ENCODE assay signal across 22 mouse cellular contexts in genomic region chr5:121547084-121547483, GRCm38 (mm10). TPM values are rescaled to one million over a fixed set of nuclear protein-coding genes. Genes with fewer than 3 reads are reported as not detected.
DNase-seq lines count a peak whose midpoint lies in the region; ATAC-seq and TF ChIP-seq lines count a peak whose summit lies in the region.
"Had no signal": no experiment of that assay in that cellular context is flagged by ENCODE, and none has a peak within 500 bp of the region (broad histone marks: within the 10 kb centered on the region; RNA-seq: fewer than 3 reads in every experiment).

No protein-coding gene starts in this region.

- WGBS in hindbrain, embryonic 13.5 days: 99% methylated on average over 3 of the region's 3 CpGs
- WGBS in hindbrain, embryonic 14.5 days: 96% methylated on average over 3 of the region's 3 CpGs
- WGBS in liver, postnatal 0 days (ENCODE audit: insufficient replicate concordance): 76% methylated on average over 3 of the region's 3 CpGs

- H3K27me3 ChIP-seq in hindbrain, embryonic 13.5 days: no peaks in the 10 kb centered on the region
- no peaks in the 10 kb centered on the region for H3K27me3 ChIP-seq in hindbrain, embryonic 14.5 days (ENCODE audit: control insufficient read depth, insufficient read depth, low read length)
- no peaks in the 10 kb centered on the region for H3K27me3 ChIP-seq in liver, postnatal 0 days (ENCODE audit: insufficient read depth, low read length)
- H3K27me3 ChIP-seq: embryonic facial prominence, embryonic 15.5 days; heart, embryonic 15.5 days; hindbrain, embryonic 12.5 days; neural tube, embryonic 13.5 days had no signal

- TF ChIP-seq EP300 in liver, postnatal 0 days (IDR thresholded peaks at IDR 0.05; ENCODE audit: low read depth): 0 out of 2 replicates have a peak, but pooled peaks have one; percentile 26

- 0 out of 2 replicates have a peak overlapping the region, but pooled peaks have one; percentile 99 for H3K9ac ChIP-seq in hindbrain, embryonic 13.5 days
- no peak overlapping the region for H3K9ac ChIP-seq in hindbrain, embryonic 14.5 days
- no peak overlapping the region for H3K9ac ChIP-seq in liver, postnatal 0 days (replicated peaks)

- no peak overlapping the region for H3K4me3 ChIP-seq in hindbrain, embryonic 13.5 days
- H3K4me3 ChIP-seq in hindbrain, embryonic 14.5 days (replicated peaks; ENCODE audit: low read length): no peak overlapping the region
- H3K4me3 ChIP-seq in liver, postnatal 0 days (ENCODE audit: low read depth, low read length): no peak overlapping the region

- H3K27ac ChIP-seq in hindbrain, embryonic 13.5 days: no peak overlapping the region
- H3K27ac ChIP-seq in hindbrain, embryonic 14.5 days: no peak overlapping the region
- no peak overlapping the region for H3K27ac ChIP-seq in liver, postnatal 0 days (ENCODE audit: low read depth)
- H3K27ac ChIP-seq: hindbrain, embryonic 12.5 days; stomach, postnatal 0 days had no signal

- no peaks in the 10 kb centered on the region for H3K9me3 ChIP-seq in hindbrain, embryonic 13.5 days
- no peaks in the 10 kb centered on the region for H3K9me3 ChIP-seq in hindbrain, embryonic 14.5 days (ENCODE audit: control insufficient read depth, low read length)
- H3K9me3 ChIP-seq in liver, postnatal 0 days (ENCODE audit: low read length): no peaks in the 10 kb centered on the region
- H3K9me3 ChIP-seq: embryonic facial prominence, embryonic 15.5 days; heart, embryonic 15.5 days; hindbrain, embryonic 12.5 days; neural tube, embryonic 13.5 days had no signal

- no peak overlapping the region for H3K4me2 ChIP-seq in hindbrain, embryonic 13.5 days
- no peak overlapping the region for H3K4me2 ChIP-seq in hindbrain, embryonic 14.5 days (replicated peaks)
- H3K4me2 ChIP-seq in liver, postnatal 0 days (ENCODE audit: low read depth, low read length): peak overlapping the region; percentile 71

- peaks cover 36% of the 10 kb centered on the region for H3K4me1 ChIP-seq in hindbrain, embryonic 13.5 days (replicated peaks)
- H3K4me1 ChIP-seq in hindbrain, embryonic 14.5 days (replicated peaks; ENCODE audit: control insufficient read depth, insufficient read depth, low read length): peaks cover 12% of the 10 kb centered on the region
- peaks cover 18% of the 10 kb centered on the region for H3K4me1 ChIP-seq in liver, postnatal 0 days (ENCODE audit: insufficient read depth)

- no peak for ATAC-seq in hindbrain, embryonic 13.5 days (ENCODE audit: low FRiP score)
- ATAC-seq in hindbrain, embryonic 14.5 days (ENCODE audit: low FRiP score): no peak
- 0 out of 2 replicates have a peak, but pooled peaks have one; percentile 26 for ATAC-seq in erythroid progenitor cell, adult 5-6 weeks (replicated peaks; ENCODE audit: low FRiP score, poor library complexity, severe bottlenecking)
- ATAC-seq in liver, postnatal 0 days: no peak

- no peaks in the 10 kb centered on the region for H3K36me3 ChIP-seq in hindbrain, embryonic 13.5 days
- no peaks in the 10 kb centered on the region for H3K36me3 ChIP-seq in hindbrain, embryonic 14.5 days (replicated peaks; ENCODE audit: control insufficient read depth, insufficient read depth)
- no peaks in the 10 kb centered on the region for H3K36me3 ChIP-seq in liver, postnatal 0 days (replicated peaks; ENCODE audit: insufficient read depth, low read length)
- H3K36me3 ChIP-seq: embryonic facial prominence, embryonic 15.5 days; heart, embryonic 15.5 days; hindbrain, embryonic 12.5 days; neural tube, embryonic 13.5 days had no signal

- no peak for TF ChIP-seq CTCF in liver, postnatal 0 days (IDR thresholded peaks at IDR 0.05; ENCODE audit: low read depth)

- peak; percentile 13 for DNase-seq in cerebellum, adult 9-11 months
- no peak for DNase-seq in cerebellum, adult 18-20 months
- DNase-seq in hindbrain, embryonic 14.5 days (ENCODE audit: low spot score): no peak
- DNase-seq in liver, postnatal 0 days: no peak
- no peak for DNase-seq in left cerebral cortex, adult 18-20 months (ENCODE audit: low spot score in 2 of 2)
- DNase-seq in spleen, postnatal 10 days (ENCODE audit: low spot score in 2 of 2): no peak

RNA-seq across cellular contexts. Expression of gene Mapkapk5, which starts 1.4 kb away (rescaled TPM):
- 55.0 and 59.7 TPM in 2 replicates for polyA plus RNA-seq in hindbrain, embryonic 13.5 days (2015; fragmentation: Nextera tagmentation; extraction: Ambion mirVana)
- 58.9 and 66.6 TPM in 2 replicates for polyA plus RNA-seq in hindbrain, embryonic 14.5 days (2014; fragmentation: Nextera tagmentation; extraction: Ambion mirVana)
- 117 and 163 TPM in 2 replicates for total RNA-seq in erythroid progenitor cell, adult 5-6 weeks (2015; ENCODE audit: low replicate concordance)
- 88.9 and 113 TPM in 2 replicates for total RNA-seq in erythroid progenitor cell, adult 5-6 weeks (2017; ENCODE audit: low replicate concordance)
- 15.5 and 18.1 TPM in 2 replicates for polyA plus RNA-seq in liver, postnatal 0 days (2015; fragmentation: Nextera tagmentation; extraction: Ambion mirVana)
- 10 to 100 TPM; 64.6 to 71.1 TPM for total RNA-seq in left cerebral cortex, adult 18-20 months (2021)

RNA-seq across cellular contexts. Expression of gene Adam1a, which starts 1.8 kb away (rescaled TPM):
- polyA plus RNA-seq in hindbrain, embryonic 13.5 days (2015; fragmentation: Nextera tagmentation; extraction: Ambion mirVana): 3.9 TPM in 2 replicates
- polyA plus RNA-seq in hindbrain, embryonic 14.5 days (2014; fragmentation: Nextera tagmentation; extraction: Ambion mirVana): 4.4 and 5.0 TPM in 2 replicates
- 2.9 and 3.2 TPM in 2 replicates for total RNA-seq in erythroid progenitor cell, adult 5-6 weeks (2015; ENCODE audit: low replicate concordance)
- total RNA-seq in erythroid progenitor cell, adult 5-6 weeks (2017; ENCODE audit: low replicate concordance): 2.2 and 3.7 TPM in 2 replicates
- 0.15 and 0.25 TPM in 2 replicates for polyA plus RNA-seq in liver, postnatal 0 days (2015; fragmentation: Nextera tagmentation; extraction: Ambion mirVana)
- 10 to 100 TPM; 11.6 to 11.8 TPM for total RNA-seq in left cerebral cortex, adult 18-20 months (2021)

RNA-seq across cellular contexts. Expression of gene Gm42878, which starts 1.8 kb away (rescaled TPM):
- polyA plus RNA-seq in hindbrain, embryonic 13.5 days (2015; fragmentation: Nextera tagmentation; extraction: Ambion mirVana): not detected in 2 replicates
- polyA plus RNA-seq in hindbrain, embryonic 14.5 days (2014; fragmentation: Nextera tagmentation; extraction: Ambion mirVana): not detected in 2 replicates
- total RNA-seq in erythroid progenitor cell, adult 5-6 weeks (2015; ENCODE audit: low replicate concordance): not detected in 2 replicates
- total RNA-seq in erythroid progenitor cell, adult 5-6 weeks (2017; ENCODE audit: low replicate concordance): 0.08 TPM in 1 of 2 replicates, not detected in the other
- polyA plus RNA-seq in liver, postnatal 0 days (2015; fragmentation: Nextera tagmentation; extraction: Ambion mirVana): not detected in 2 replicates
- not detected for total RNA-seq in left cerebral cortex, adult 18-20 months (2021)
- total RNA-seq: gastrocnemius, adult 18-20 months; left cerebral cortex, adult 8-10 months; monocyte, adult 5-6 weeks had no signal
- polyA plus RNA-seq: embryonic facial prominence, embryonic 15.5 days; forebrain, embryonic 14.5 days; gonadal fat pad, adult 2 months; heart, embryonic 15.5 days; hindbrain, embryonic 12.5 days; intestine, embryonic 16.5 days; neural tube, embryonic 13.5 days; spleen, adult 2 months; stomach, postnatal 0 days had no signal

RNA-seq across cellular contexts. Expression of gene Adam1b, which starts 43.8 kb away (rescaled TPM):
- polyA plus RNA-seq in hindbrain, embryonic 13.5 days (2015; fragmentation: Nextera tagmentation; extraction: Ambion mirVana): 0.13 TPM in 1 of 2 replicates, not detected in the other
- polyA plus RNA-seq in hindbrain, embryonic 14.5 days (2014; fragmentation: Nextera tagmentation; extraction: Ambion mirVana): not detected in 2 replicates
- total RNA-seq in erythroid progenitor cell, adult 5-6 weeks (2015; ENCODE audit: low replicate concordance): not detected in 2 replicates
- total RNA-seq in erythroid progenitor cell, adult 5-6 weeks (2017; ENCODE audit: low replicate concordance): not detected in 2 replicates
- not detected in 2 replicates for polyA plus RNA-seq in liver, postnatal 0 days (2015; fragmentation: Nextera tagmentation; extraction: Ambion mirVana)
- under 1 TPM in 1 of 2 experiments, not detected in 1; 0.16 TPM for total RNA-seq in left cerebral cortex, adult 18-20 months (2021)
- total RNA-seq: adrenal gland, postnatal 10 days; gastrocnemius, adult 18-20 months; layer of hippocampus, adult 8-10 months; left cerebral cortex, adult 8-10 months had no signal
- polyA plus RNA-seq: embryonic facial prominence, embryonic 15.5 days; forebrain, embryonic 14.5 days; hindbrain, embryonic 12.5 days; intestine, embryonic 16.5 days; neural tube, embryonic 13.5 days; stomach, postnatal 0 days had no signal

RNA-seq across cellular contexts. Expression of gene Aldh2, which starts 46.5 kb away (rescaled TPM):
- 104 and 109 TPM in 2 replicates for polyA plus RNA-seq in hindbrain, embryonic 13.5 days (2015; fragmentation: Nextera tagmentation; extraction: Ambion mirVana)
- polyA plus RNA-seq in hindbrain, embryonic 14.5 days (2014; fragmentation: Nextera tagmentation; extraction: Ambion mirVana): 54.5 and 58.7 TPM in 2 replicates
- total RNA-seq in erythroid progenitor cell, adult 5-6 weeks (2015; ENCODE audit: low replicate concordance): 38.6 and 47.4 TPM in 2 replicates
- 45.1 and 49.1 TPM in 2 replicates for total RNA-seq in erythroid progenitor cell, adult 5-6 weeks (2017; ENCODE audit: low replicate concordance)
- 395 and 411 TPM in 2 replicates for polyA plus RNA-seq in liver, postnatal 0 days (2015; fragmentation: Nextera tagmentation; extraction: Ambion mirVana)
- total RNA-seq in left cerebral cortex, adult 18-20 months (2021): 100 to 1,000 TPM; 128 to 130 TPM
